Mouse (Mus musculus): ENCODE measurements around the gene Tgm4. TPM values are rescaled to one million over a fixed set of nuclear protein-coding genes. Genes with fewer than 3 reads are reported as not detected.

Tgm4 gene
- polyA plus RNA-seq, 1 experiment from 2014 or later = 0.35 TPM

DNA sequence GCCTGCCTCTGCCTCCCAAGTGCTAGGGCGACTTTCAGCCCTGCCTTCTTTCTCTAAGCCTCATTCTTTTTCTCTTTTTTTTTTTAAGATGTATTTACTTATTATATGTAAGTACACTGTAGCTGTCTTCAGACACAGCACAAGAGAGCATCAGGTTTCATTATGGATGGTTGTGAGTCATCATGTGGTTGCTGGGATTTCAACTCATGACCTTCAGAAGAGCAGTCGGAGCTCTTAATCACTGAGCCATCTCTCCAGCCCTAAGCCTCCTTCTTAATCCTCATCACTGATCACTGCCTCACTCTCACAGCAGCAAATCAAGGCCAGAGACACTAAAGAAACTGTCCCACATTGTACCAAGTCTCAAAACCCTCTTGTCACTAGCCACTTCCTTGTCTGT lies 10.3 kb upstream of the Tgm4 start:
- H3K9me3 ChIP-seq (ENCODE audit: control insufficient read depth, low read length) = no peaks in the 10 kb centered on the region
- 80% methylated on average over 2 of the region's 2 CpGs for WGBS
- no peaks in the 10 kb centered on the region for H3K27me3 ChIP-seq (ENCODE audit: control insufficient read depth, insufficient read depth, low read length)
- no peak overlapping the region for H3K27ac ChIP-seq (replicated peaks in 1 of 2; ENCODE audit: control insufficient read depth in 1 of 2, insufficient read depth in 1 of 2, low read depth in 2 of 2, low read length in 2 of 2)
- peaks cover 3 to 19% of the 10 kb centered on the region in 2 experiments for H3K4me1 ChIP-seq (ENCODE audit: control insufficient read depth in 2 of 2, insufficient read depth in 2 of 2, low read length in 2 of 2)
- H3K36me3 ChIP-seq (ENCODE audit: control insufficient read depth, insufficient read depth, low read length) = no peaks in the 10 kb centered on the region
- no peak overlapping the region for H3K4me3 ChIP-seq (ENCODE audit: control insufficient read depth in 1 of 2, insufficient read depth in 1 of 2, low read depth in 1 of 2, low read length in 2 of 2)
- no peak overlapping the region for H3K4me2 ChIP-seq (ENCODE audit: low read length)
- no peak overlapping the region for H3K9ac ChIP-seq (ENCODE audit: low read length)
- ATAC-seq (ENCODE audit: insufficient number of reproducible peaks, insufficient read depth, low FRiP score, low read depth) = no peak

GRCm38 (mm10) chr9:123031496-123032246 lies 2.9 kb upstream of the Tgm4 start:
- H3K4me2 ChIP-seq (ENCODE audit: low read length) = no peak overlapping the region
- H3K27ac ChIP-seq (replicated peaks in 1 of 2; ENCODE audit: control insufficient read depth in 1 of 2, insufficient read depth in 1 of 2, low read depth in 2 of 2, low read length in 2 of 2) = no peak overlapping the region
- no peaks in the 10 kb centered on the region for H3K36me3 ChIP-seq (ENCODE audit: control insufficient read depth, insufficient read depth, low read length)
- no peak for ATAC-seq (ENCODE audit: insufficient number of reproducible peaks, insufficient read depth, low FRiP score, low read depth)
- WGBS = 77% methylated on average over 13 of the region's 13 CpGs
- no peak overlapping the region for H3K4me3 ChIP-seq (ENCODE audit: control insufficient read depth in 1 of 2, insufficient read depth in 1 of 2, low read depth in 1 of 2, low read length in 2 of 2)
- no peak overlapping the region for H3K9ac ChIP-seq (ENCODE audit: low read length)
- no peaks in the 10 kb centered on the region for H3K4me1 ChIP-seq (ENCODE audit: control insufficient read depth in 2 of 2, insufficient read depth in 2 of 2, low read length in 2 of 2)
- H3K9me3 ChIP-seq (ENCODE audit: control insufficient read depth, low read length) = no peaks in the 10 kb centered on the region
- no peaks in the 10 kb centered on the region for H3K27me3 ChIP-seq (ENCODE audit: control insufficient read depth, insufficient read depth, low read length)

- Histone ChIP-seq H3K4me3 (ENCODE audit: control insufficient read depth in 1 of 2, insufficient read depth in 1 of 2, low read depth in 1 of 2, low read length in 2 of 2) (no peak overlapping the region), H3K27ac (replicated peaks in 1 of 2; ENCODE audit: control insufficient read depth in 1 of 2, insufficient read depth in 1 of 2, low read depth in 2 of 2, low read length in 2 of 2) (no peak overlapping the region), H3K4me2 (ENCODE audit: low read length) (no peak overlapping the region), H3K36me3 (ENCODE audit: control insufficient read depth, insufficient read depth, low read length) (no peaks in the 10 kb centered on the region), H3K27me3 (ENCODE audit: control insufficient read depth, insufficient read depth, low read length) (no peaks in the 10 kb centered on the region), H3K4me1 (ENCODE audit: control insufficient read depth in 2 of 2, insufficient read depth in 2 of 2, low read length in 2 of 2) (no peaks in the 10 kb centered on the region), H3K9ac (ENCODE audit: low read length) (no peak overlapping the region), H3K9me3 (ENCODE audit: control insufficient read depth, low read length) (no peaks in the 10 kb centered on the region)
- 79% methylated on average over 1 of the region's 1 CpGs for WGBS
- ATAC-seq (ENCODE audit: insufficient number of reproducible peaks, insufficient read depth, low FRiP score, low read depth) = no peak
These were observed 13.1 kb downstream of the Tgm4 start for GRCm38 (mm10) chr9:123047665-123048064.

- Histone ChIP-seq H3K4me1 (ENCODE audit: control insufficient read depth in 2 of 2, insufficient read depth in 2 of 2, low read length in 2 of 2) (peaks cover 0 to 4% of the 10 kb centered on the region in 2 experiments; a peak in 1 of 4 replicates), H3K9ac (ENCODE audit: low read length) (no peak overlapping the region), H3K4me3 (ENCODE audit: control insufficient read depth in 1 of 2, insufficient read depth in 1 of 2, low read depth in 1 of 2, low read length in 2 of 2) (no peak overlapping the region), H3K36me3 (ENCODE audit: control insufficient read depth, insufficient read depth, low read length) (no peaks in the 10 kb centered on the region), H3K27ac (replicated peaks in 1 of 2; ENCODE audit: control insufficient read depth in 1 of 2, insufficient read depth in 1 of 2, low read depth in 2 of 2, low read length in 2 of 2) (no peak overlapping the region), H3K9me3 (ENCODE audit: control insufficient read depth, low read length) (no peaks in the 10 kb centered on the region), H3K4me2 (ENCODE audit: low read length) (no peak overlapping the region), H3K27me3 (ENCODE audit: control insufficient read depth, insufficient read depth, low read length) (no peaks in the 10 kb centered on the region)
- no peak for ATAC-seq (ENCODE audit: insufficient number of reproducible peaks, insufficient read depth, low FRiP score, low read depth)
These were observed 24.3 kb downstream of the Tgm4 start for GRCm38 (mm10) chr9:123058724-123059292.

GRCm38 (mm10) chr9:123060172-123060571 lies 25.6 kb downstream of the Tgm4 start:
- ATAC-seq (ENCODE audit: insufficient number of reproducible peaks, insufficient read depth, low FRiP score, low read depth) = no peak
- Histone ChIP-seq H3K4me1 (ENCODE audit: control insufficient read depth in 2 of 2, insufficient read depth in 2 of 2, low read length in 2 of 2) (peaks cover 0 to 4% of the 10 kb centered on the region in 2 experiments; a peak in 1 of 4 replicates), H3K27ac (replicated peaks in 1 of 2; ENCODE audit: control insufficient read depth in 1 of 2, insufficient read depth in 1 of 2, low read depth in 2 of 2, low read length in 2 of 2) (no peak overlapping the region), H3K4me2 (ENCODE audit: low read length) (no peak overlapping the region), H3K9me3 (ENCODE audit: control insufficient read depth, low read length) (no peaks in the 10 kb centered on the region), H3K4me3 (ENCODE audit: control insufficient read depth in 1 of 2, insufficient read depth in 1 of 2, low read depth in 1 of 2, low read length in 2 of 2) (no peak overlapping the region), H3K36me3 (ENCODE audit: control insufficient read depth, insufficient read depth, low read length) (no peaks in the 10 kb centered on the region), H3K27me3 (ENCODE audit: control insufficient read depth, insufficient read depth, low read length) (no peaks in the 10 kb centered on the region), H3K9ac (ENCODE audit: low read length) (no peak overlapping the region)
- 70% methylated on average over 3 of the region's 3 CpGs for WGBS

DNA sequence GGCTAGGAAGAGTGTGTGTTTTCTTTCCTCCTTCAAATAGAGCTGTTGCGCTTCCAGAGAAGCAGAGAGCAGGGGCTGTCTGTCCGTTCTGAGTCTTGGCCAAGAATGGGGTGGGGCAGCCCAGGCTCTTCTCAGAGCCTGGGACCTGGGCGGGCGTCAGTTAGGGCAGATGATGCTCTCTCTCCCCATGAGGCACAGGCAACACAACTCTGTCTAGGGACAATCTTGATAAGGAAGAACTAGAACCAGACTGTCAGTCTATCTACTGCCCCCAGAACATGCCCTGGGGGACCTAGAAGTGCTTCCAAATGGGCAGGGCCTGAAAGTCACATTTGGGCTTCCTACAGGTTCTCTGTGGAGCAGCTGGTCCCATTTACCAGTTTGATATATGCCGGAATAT lies 44.6 kb downstream of the Tgm4 start:
- Histone ChIP-seq H3K9me3 (ENCODE audit: control insufficient read depth, low read length) (no peaks in the 10 kb centered on the region), H3K36me3 (ENCODE audit: control insufficient read depth, insufficient read depth, low read length) (peaks cover 84% of the 10 kb centered on the region)
- WGBS = 90% methylated on average over 5 of the region's 5 CpGs

GRCm38 (mm10) chr9:123080355-123080754 lies 45.8 kb downstream of the Tgm4 start:
- Histone ChIP-seq H3K27me3 (ENCODE audit: control insufficient read depth, insufficient read depth, low read length) (no peaks in the 10 kb centered on the region), H3K4me2 (ENCODE audit: low read length) (no peak overlapping the region), H3K9ac (ENCODE audit: low read length) (no peak overlapping the region), H3K36me3 (ENCODE audit: control insufficient read depth, insufficient read depth, low read length) (peaks cover 96% of the 10 kb centered on the region), H3K9me3 (ENCODE audit: control insufficient read depth, low read length) (no peaks in the 10 kb centered on the region), H3K4me3 (ENCODE audit: control insufficient read depth in 1 of 2, insufficient read depth in 1 of 2, low read depth in 1 of 2, low read length in 2 of 2) (no peak overlapping the region), H3K4me1 (ENCODE audit: control insufficient read depth in 2 of 2, insufficient read depth in 2 of 2, low read length in 2 of 2) (no peaks in the 10 kb centered on the region), H3K27ac (replicated peaks in 1 of 2; ENCODE audit: control insufficient read depth in 1 of 2, insufficient read depth in 1 of 2, low read depth in 2 of 2, low read length in 2 of 2) (no peak overlapping the region)
- WGBS = 89% methylated on average over 7 of the region's 7 CpGs
- no peak for ATAC-seq (ENCODE audit: insufficient number of reproducible peaks, insufficient read depth, low FRiP score, low read depth)

More for the DNA sequence above, 44.6 kb downstream of the Tgm4 start:
- Histone ChIP-seq H3K4me1 (ENCODE audit: control insufficient read depth in 2 of 2, insufficient read depth in 2 of 2, low read length in 2 of 2) (no peaks in the 10 kb centered on the region), H3K4me3 (ENCODE audit: control insufficient read depth in 1 of 2, insufficient read depth in 1 of 2, low read depth in 1 of 2, low read length in 2 of 2) (no peak overlapping the region), H3K4me2 (ENCODE audit: low read length) (no peak overlapping the region), H3K9ac (ENCODE audit: low read length) (no peak overlapping the region), H3K27me3 (ENCODE audit: control insufficient read depth, insufficient read depth, low read length) (no peaks in the 10 kb centered on the region), H3K27ac (replicated peaks in 1 of 2; ENCODE audit: control insufficient read depth in 1 of 2, insufficient read depth in 1 of 2, low read depth in 2 of 2, low read length in 2 of 2) (no peak overlapping the region)
- no peak for ATAC-seq (ENCODE audit: insufficient number of reproducible peaks, insufficient read depth, low FRiP score, low read depth)

All from heart, embryonic 14.5 days (tissue).